Mouse (Mus musculus): ENCODE measurements around the gene Dnajc15.

Dnajc15 gene

DNA sequence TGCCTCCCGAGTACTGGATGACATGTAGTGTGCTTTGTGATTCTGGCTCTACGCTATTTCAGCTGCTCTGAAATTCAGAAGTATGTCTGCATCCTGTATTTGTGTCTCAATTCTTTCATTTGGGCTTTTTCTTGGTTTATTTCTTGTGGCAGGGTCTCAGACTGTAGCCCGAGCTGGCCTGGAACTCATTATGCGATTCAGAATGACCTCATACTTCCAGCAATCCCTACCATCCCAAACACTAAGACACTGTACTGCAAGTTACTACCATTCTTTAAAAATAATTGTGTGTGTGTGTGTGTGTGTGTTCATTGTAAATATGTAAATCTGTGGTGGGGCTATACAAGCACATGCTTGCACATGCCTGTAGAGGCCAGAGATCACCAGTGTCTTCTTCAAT, 78.4 kb downstream of the Dnajc15 start:
- DNase-seq (ENCODE audit: low spot score), result no peak

DNA sequence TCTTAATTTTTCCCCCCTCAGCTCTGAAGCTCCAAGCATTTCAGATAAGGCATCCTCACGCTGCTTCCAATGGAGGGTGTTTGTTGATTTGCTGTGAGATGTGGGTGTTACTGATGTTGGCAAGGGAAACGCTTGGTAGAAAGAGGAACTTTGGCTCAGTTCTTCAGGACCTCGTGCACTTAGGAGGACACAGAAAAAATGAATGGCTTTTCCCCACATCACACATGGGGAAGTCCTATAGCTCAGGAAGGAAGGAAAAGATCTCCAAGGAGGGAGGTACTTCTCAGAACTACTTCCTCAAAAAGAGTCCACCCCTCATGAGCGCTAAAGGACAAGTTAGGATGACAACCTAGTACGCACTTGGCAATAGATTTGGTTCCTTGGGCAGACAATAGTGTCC, 79.7 kb downstream of the Dnajc15 start:
- DNase-seq (ENCODE audit: low spot score), result no peak

DNA sequence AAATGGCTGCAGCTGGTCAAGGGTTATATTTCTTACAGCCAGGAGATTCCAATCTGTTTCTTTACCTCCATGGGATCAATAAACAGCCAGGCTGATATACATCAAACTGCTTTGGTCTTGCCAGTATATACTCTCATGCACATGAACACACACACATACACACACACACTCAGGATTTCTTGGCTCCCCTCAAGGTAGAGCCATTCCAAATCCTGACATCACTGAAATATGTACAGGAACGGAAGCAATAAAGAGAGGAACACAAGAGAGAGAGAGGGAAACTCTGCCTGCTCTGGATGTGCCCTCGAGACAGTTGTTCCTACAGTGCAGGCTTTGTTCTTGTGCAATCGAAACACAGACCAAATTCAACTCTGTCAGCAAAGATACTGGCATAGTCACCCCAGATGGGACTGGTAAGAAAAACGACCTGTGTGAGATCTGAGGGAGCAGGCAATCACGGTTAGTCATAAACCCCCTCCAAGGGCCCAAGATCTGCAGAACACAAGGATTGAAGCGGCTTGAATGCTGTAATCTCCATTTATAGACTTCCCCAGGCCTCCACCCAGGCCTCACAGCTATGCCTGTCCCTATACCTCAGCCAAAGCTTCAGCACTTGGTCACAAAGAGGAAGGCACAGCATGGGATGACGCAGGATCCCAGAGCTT, 80.5 kb downstream of the Dnajc15 start:
- no peak for DNase-seq (ENCODE audit: low spot score)

DNA sequence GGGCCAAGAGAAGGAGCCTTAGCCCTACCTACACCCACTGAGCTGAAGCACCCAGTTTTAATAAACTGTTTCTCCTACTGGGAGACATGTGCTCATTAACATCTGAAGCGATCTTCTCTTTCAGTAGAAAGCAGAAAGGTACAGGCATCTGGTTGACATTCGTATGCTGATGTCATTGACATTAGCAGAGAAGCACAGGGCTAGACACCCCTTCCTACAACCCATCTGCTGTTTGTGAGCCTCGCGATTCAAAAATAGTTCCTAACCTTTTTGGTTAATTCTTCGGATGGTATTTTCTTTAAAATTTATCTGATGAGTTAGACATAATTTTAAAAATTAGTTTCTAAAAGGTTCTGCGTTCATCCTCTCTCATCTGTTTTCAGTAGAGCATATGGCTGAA, 81.9 kb downstream of the Dnajc15 start:
- no peak for DNase-seq (ENCODE audit: low spot score)

DNA sequence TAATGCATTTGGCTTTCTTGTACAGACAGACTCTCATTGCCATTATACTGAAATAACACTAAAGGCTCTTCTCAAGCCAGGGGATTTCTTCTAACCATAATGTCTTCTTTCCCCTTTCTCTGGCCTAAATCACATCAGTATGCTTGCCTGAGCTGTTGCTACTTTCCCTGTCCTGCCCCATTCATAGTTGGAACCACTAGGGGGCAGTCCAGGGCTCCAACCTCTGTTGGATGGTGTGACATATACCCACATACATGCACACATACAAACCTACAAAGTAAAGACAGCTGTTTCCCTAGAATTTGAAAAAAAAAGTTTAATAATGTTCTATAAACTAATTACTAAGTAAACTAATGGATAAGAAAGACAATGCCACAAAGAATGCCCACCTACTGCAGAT, 91.7 kb downstream of the Dnajc15 start:
- DNase-seq (ENCODE audit: low spot score), result no peak

DNA sequence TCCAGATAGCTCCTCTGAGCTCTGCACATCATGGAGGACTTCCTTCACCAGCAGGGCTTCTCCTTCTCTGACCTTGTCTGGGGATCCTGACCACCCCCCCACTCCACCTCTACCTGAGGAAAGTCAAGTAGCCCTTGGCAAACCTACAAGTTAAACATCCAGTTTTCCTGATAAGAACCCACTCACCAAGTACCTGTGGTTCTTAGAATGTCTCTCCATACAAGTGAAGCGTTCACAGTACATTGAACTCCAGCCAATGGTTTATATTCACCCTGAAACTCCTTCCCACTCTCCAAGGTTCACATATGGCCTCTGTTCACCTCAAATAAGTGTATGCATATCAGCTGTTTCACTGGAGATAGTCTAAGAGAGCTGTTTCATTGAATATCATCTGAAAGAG, 97.6 kb downstream of the Dnajc15 start:
- no peak for DNase-seq (ENCODE audit: low spot score)

DNA sequence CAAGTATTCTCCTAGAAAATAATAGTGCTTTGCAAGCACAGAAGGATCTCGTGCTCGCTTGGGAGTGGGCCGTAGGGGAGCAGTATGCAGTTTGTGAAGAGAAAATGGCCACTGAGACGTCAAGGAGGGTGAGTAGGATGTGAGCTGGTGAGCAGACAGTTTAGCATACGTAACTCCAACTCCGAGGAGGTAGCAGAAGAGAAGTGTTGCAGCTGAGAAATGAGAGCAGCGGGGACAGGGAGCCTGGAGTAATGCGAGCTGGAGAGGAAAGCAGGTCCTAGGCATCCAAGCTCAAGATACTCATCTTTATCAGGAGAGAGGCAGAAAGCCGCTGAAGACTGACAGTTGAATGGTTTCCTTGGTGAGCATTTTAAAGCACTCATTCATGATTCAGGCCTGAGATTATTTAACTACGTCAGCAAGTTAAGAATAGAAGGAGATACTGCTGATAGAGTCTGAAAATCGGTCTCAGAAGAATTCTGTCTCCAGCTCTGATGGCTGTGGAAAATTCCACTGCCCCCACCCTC, 98.9 kb downstream of the Dnajc15 start:
- DNase-seq (ENCODE audit: low spot score), result no peak

DNA sequence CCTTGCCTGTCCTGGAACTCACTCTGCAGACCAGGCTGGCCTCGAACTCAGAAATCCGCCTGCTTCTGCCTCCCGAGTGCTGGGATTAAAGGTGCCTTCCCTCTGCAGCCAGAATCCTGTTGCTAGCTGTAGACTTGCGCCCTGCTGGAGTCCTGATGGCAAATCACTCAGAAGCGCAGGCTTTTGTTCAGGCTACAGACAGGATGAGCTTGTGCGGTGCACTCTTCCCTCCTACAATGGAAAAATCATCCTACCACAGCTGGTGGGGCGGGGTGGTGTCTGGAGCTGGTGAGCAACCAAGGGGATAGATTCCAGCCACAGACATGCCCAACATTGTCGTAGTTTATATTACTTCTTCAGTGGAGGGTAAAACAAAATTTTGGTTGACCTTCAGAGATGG, 101.6 kb downstream of the Dnajc15 start:
- no peak for DNase-seq (ENCODE audit: low spot score)

DNA sequence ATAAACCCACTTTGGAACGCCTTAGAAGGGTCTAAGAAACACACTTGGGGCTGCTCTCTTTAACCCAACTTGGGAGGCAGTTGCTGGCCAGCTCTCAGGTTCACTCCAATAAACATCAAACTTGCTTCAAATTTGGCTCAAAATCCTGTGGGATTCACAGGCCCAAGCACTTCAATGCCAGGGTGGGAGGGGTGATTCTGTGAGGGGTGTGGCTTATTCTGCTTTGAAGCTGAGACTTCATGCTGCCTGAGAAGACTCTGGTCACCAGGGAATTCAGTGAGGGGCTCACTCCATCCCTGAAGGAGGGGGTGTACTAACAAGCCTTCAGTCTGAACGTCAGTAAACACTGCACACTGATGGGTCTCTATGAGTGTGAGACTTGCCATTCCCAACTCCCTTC, 103.3 kb downstream of the Dnajc15 start:
- no peak for DNase-seq (ENCODE audit: low spot score)

Measured in urinary bladder, postnatal 25 days (tissue).